Mouse (Mus musculus) spleen, postnatal 10 days (tissue): ENCODE measurements around the gene Rimbp2.
A peak's percentile ranks its signal among the peaks of the same experiment; 100 is the strongest.
"Not testable (repeated sequence)": the region's sequence is repeated elsewhere in the genome, so short reads cannot be mapped to it uniquely, and the experiment has no call there.

Source experiments
- DNase-seq, 2 experiments: peaks; one replicate each; pipeline ENCODE4 v3.0.0; 2021 to 2022; ENCODE audit warnings: low spot score in 2 of 2

Gene Rimbp2

GRCm38 (mm10) chr5:128953278-128954070 lies at the start of gene Rimbp2:
Gene Rimbp2, minus strand, starts transcription at chr5:128953486.
- DNase-seq = no peak

- DNase-seq = peak in 1 of 2 experiments; percentile 36
Observed at GRCm38 (mm10) chr5:129002571-129003011, 49.3 kb upstream of the Rimbp2 start.

DNA sequence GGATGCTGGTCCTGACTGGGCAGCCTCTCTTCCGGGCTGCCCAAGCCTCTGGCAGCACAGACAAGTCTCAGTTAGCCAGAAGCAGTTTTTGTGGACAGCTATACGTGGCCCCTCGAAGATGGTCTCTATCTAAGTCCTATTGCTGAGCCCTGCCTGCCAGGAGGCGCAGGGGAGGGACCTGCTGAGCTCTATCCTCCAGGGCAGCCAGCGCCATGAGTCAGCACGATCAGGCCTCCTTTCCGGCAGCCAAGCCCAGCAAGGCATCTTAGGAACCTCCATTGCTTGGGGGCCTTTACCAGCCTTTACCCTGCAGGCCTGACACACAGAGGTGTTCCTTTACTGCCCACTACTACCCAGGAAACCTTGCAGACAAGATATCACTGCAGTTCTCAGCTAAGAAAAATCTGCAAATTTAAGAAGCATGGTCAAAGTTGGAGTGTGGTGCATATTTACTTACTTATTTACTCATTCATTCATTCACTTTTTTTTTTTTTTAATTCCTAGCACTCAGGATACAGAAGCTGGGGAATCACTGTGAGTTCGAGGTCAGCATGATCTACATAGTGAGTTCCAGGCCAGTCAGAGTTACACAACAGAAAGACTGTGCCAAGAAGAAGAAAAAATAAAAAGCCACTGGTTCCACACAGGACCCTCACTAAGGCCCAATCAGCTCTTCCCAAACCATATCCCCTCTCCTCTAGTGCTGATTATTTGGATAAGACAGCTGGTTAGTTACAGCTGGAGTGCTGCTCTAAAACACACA lies 47.6 kb upstream of the Rimbp2 start:
- DNase-seq = peak; percentile 57 to 85

DNA sequence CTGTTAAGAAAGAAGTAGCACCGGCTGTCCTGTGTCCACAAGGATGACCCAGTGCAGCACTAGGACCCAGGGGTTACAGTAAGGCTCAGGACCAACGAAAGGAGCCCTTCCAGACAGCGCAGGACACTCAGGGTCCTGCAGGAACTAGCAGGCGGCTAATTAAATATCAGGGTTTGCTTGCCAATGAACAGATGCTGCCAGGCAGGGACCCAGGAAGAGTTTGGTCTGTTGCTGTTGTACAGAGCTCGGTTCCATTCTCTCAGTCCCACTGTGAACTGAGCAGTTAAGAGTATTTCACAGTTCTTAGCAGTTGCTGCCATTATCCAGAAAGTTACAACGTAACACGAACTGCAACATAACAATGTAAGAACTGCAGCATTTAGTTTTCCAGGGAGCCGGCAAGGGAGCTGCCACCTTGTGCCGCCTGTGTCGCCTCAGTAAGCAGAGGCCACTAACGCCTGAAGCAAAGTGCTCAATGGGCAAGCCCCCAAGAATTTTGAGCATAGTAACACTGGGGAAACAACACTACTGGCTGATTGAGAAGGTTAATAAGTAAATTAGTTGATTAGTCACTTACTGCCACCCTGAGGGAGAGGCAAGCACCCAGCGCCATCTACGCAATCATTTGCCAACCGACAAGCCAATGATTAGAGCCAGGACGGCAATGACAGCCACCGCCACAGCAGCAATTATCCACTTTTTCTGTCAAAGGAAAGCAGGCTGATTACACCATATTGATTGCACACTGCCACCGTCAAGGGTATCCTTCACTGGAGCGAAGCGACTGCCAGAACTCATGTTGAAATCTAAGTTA lies 34.1 kb upstream of the Rimbp2 start:
- DNase-seq = no peak

- DNase-seq = no peak
Observed at GRCm38 (mm10) chr5:128985946-128986345, 32.7 kb upstream of the Rimbp2 start.

- DNase-seq = no peak
Observed at GRCm38 (mm10) chr5:128984536-128984935, 31.2 kb upstream of the Rimbp2 start.

- peak; percentile 61 to 83 for DNase-seq
Observed at GRCm38 (mm10) chr5:128981607-128982006, 28.3 kb upstream of the Rimbp2 start.

DNA sequence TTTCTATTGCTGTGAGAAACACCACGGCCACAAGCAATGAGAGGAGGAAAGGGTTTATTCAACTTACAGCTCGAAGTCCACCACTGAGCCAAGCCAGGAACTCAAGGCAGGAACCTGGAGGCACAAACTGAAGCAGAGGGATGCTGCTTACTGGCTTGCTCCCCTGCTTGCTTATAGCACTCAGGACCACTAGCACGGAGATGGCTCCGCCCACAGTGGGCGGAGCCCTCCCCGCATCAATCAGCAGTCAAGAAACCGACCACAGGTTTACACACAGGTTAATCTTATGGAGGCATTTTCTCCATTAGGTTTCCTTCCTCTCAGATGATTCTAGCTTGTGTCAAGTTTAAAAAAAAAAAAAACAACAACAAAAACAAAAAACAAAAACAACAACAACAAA lies 27.6 kb upstream of the Rimbp2 start:
- no peak for DNase-seq

GRCm38 (mm10) chr5:128978957-128979356 lies 25.7 kb upstream of the Rimbp2 start:
- no peak for DNase-seq

DNA sequence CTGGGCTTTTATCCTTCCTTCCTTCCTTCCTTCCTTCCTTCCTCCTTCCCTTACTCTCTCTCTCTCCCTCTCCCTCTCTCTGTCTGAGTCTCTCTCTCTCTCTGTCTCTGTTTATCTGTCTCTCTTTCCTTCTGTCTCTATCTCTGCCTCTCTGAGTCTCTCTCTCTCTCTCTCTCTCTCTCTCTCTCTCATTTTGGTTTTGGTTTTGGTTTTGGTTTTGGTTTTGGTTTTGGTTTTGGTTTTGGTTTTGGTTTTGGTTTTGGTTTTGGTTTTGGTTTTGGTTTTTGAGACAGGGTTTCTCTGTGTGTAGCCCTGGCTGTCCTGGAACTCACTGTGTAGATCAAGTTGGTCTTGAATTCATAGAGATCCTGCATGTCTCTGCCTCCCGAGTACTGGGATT lies 24.2 kb upstream of the Rimbp2 start:
- not testable (repeated sequence) for DNase-seq

DNA sequence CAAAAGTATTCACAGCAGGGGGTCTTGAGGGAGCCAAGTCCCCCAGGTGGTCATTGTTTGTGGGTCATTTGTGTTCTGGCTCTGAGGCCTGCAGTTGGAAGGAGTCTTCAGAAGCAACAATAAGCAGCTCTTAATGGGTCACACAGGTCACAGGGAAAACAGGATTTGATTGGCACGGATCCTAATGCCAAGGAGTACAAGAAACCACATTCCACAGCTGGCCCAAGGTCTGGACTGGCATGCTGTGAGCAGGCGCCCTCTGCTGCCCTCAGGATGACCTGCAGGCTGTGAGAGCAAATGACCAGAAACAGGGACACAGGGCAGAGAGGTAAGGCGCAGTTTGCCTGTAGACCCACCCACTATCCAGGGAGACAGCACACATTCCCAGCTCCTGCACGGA lies 23.0 kb upstream of the Rimbp2 start:
- DNase-seq = peak in 1 of 2 experiments; percentile 40

- DNase-seq = peak; percentile 51 to 76
Observed at GRCm38 (mm10) chr5:128971298-128971697, 18.0 kb upstream of the Rimbp2 start.

GRCm38 (mm10) chr5:128970878-128971277 lies 17.6 kb upstream of the Rimbp2 start:
- no peak for DNase-seq

- DNase-seq = no peak
Observed at GRCm38 (mm10) chr5:128964353-128964752, 11.1 kb upstream of the Rimbp2 start.

DNA sequence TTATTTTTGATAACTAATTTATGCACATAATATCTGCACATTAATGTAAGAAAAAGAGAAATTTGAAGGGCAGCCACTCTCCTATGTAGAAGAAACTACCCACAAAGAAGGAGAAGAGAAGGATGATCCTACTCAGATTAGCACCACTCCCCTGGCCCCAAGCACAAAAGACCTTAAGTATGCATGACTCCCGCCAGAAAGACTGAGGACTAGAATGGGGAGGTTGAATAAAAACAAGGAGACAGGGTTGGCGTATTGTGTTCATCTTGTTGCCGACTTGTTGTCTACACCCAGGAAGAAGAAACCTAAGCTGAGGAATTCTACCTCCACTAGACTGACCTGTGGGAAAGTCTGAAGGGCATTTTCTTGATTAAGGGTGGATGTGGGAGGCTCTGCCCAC lies 5.6 kb upstream of the Rimbp2 start:
- DNase-seq = no peak

- DNase-seq = peak in 1 of 2 experiments; percentile 45
Observed at GRCm38 (mm10) chr5:128954371-128954770, 1.1 kb upstream of the Rimbp2 start.

- no peak for DNase-seq
Observed at GRCm38 (mm10) chr5:128952291-128953195, 743 bp downstream of the Rimbp2 start.

GRCm38 (mm10) chr5:128951472-128951871 lies 1.8 kb downstream of the Rimbp2 start:
- DNase-seq = no peak

GRCm38 (mm10) chr5:128947093-128947492 lies 6.2 kb downstream of the Rimbp2 start:
- peak in 1 of 2 experiments; percentile 33 for DNase-seq

DNA sequence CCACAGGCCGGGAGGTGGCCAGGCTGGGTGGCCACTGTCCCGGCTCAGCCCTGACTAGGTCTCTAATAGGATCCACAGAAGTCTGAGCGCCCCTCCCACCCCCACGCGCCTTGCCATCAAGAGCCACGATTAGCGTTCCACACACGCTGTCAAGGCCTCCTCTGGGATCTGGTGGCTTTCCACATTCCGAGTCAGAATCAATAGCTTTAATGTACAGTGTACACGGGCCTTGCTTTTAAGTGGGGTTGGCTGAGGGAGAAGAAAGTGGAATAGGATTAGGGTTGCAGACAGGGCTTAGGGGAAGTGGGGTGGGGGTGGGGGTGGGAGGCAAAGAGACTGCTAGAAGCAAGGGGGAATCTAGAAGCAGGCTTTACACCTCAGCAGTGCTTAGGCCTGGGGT lies 12.8 kb downstream of the Rimbp2 start:
- DNase-seq = no peak

DNA sequence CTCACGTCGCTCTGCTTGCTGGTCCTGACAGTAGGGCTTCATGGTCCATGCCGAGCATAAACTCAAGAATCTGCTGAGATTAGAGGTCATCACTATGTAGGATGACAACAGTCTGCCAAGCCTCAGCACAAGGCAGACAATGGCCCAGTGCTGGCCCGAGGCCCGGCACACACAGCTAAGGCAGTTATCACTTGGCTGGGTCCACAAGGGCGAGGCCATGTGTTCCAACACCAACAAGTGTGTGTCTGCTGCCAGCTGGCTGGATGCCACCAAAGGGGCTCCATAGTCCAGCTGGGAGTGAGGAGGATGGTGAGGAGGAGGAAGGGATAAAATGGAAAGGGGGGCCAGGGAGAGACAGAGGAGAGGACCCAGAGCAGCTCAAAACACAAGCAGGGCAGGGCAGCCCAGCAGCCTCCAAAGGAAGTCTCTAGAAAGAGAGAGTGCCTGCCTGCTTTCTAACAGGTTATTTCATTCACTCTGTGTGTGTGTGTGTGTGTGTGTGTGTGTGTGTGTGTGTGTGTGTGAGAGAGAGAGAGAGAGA lies 17.9 kb downstream of the Rimbp2 start:
- DNase-seq = no peak
